Mouse (Mus musculus) left cerebral cortex, adult 2 months (tissue): Measurements from ENCODE around the gene Stard13. TPM values are rescaled to one million over a fixed set of nuclear protein-coding genes. Genes with fewer than 3 reads are reported as not detected.

Source experiments
- DNase-seq, 2 experiments: peaks; one replicate each; pipeline ENCODE4 v3.0.0; 2021 to 2022; ENCODE audit warnings: low spot score in 2 of 2, mixed read lengths in 1 of 2; ENCODE audit errors: extremely low spot score in 1 of 2
- H3K27ac ChIP-seq: fragments of 200-600 bp; 2 replicates; pipeline ENCODE4 v1.8.1; 2022
- H3K4me3 ChIP-seq: fragments of 200-600 bp; 2 replicates; pipeline ENCODE4 v1.8.1; 2022
- CTCF ChIP-seq: fragments of 200-600 bp; IDR thresholded peaks from 2 replicates; pipeline ENCODE4 v1.8.1; 2022; ENCODE audit warnings: antibody characterized with exemption, mild to moderate bottlenecking, moderate library complexity
- intact Hi-C: fragments of 180-260 bp; cut with DNase I; formaldehyde crosslinking; loops from one replicate; pipeline ENCODE4 v1.15.1; 2025
- total RNA-seq, 2 experiments: library from RNA; stranded (reverse); gene quantifications; 2 replicates each; pipeline ENCODE4 v1.2.3; 2021

The Stard13 gene
- total RNA-seq, 2 experiments from 2014 or later: 10.6 to 18.4 TPM

- intact Hi-C loops: no loop called here
- TF ChIP-seq CTCF: no peak
- H3K27ac ChIP-seq: peak overlapping the region; percentile 6; the same call in 1 of the 2 replicates
- H3K4me3 ChIP-seq: peak overlapping the region; percentile 32
- no peak for DNase-seq
Observed at GRCm38 (mm10) chr5:151127298-151127717, 106.3 kb downstream of the Stard13 start.

- no peak for DNase-seq
- Histone ChIP-seq H3K27ac (peak overlapping the region; percentile 6; the same call in 1 of the 2 replicates), H3K4me3 (peak overlapping the region; percentile 32)
- no peak for TF ChIP-seq CTCF
- intact Hi-C loops: no loop called here
Observed at GRCm38 (mm10) chr5:151126608-151127005, 107.0 kb downstream of the Stard13 start.

- DNase-seq: no peak
- Histone ChIP-seq H3K4me3 (peak overlapping the region; percentile 32), H3K27ac (no peak overlapping the region; the same call in 1 of the 2 replicates)
- intact Hi-C loops: no loop called here
- no peak for TF ChIP-seq CTCF
Observed at GRCm38 (mm10) chr5:151125985-151126607, 107.5 kb downstream of the Stard13 start.

GRCm38 (mm10) chr5:151117846-151118245, 115.8 kb downstream of the Stard13 start:
- intact Hi-C loops: loop anchor here (10.0 kb wide), 1 partner anchor 443 kb away; the partner anchor contains the start of gene Pds5b
- no peak overlapping the region for H3K4me3 ChIP-seq
- no peak for TF ChIP-seq CTCF
- no peak overlapping the region for H3K27ac ChIP-seq
- no peak for DNase-seq

- intact Hi-C loops: loop anchor here (10.0 kb wide), 1 partner anchor 442 kb away; the partner anchor contains the start of gene Pds5b
- Histone ChIP-seq H3K4me3 (no peak overlapping the region), H3K27ac (no peak overlapping the region)
- TF ChIP-seq CTCF: no peak
- no peak for DNase-seq
Observed at GRCm38 (mm10) chr5:151116192-151116887, 117.3 kb downstream of the Stard13 start.

- no peak overlapping the region for H3K4me3 ChIP-seq
- intact Hi-C loops: loop anchor here (10.0 kb wide), 1 partner anchor 438 kb away; the partner anchor contains the start of gene Pds5b
- no peak overlapping the region for H3K27ac ChIP-seq
- DNase-seq: no peak
- TF ChIP-seq CTCF: no peak
Observed at GRCm38 (mm10) chr5:151112743-151113142, 120.9 kb downstream of the Stard13 start.

- intact Hi-C loops: loop anchor here (10.0 kb wide), 1 partner anchor 436 kb away; the partner anchor contains the start of gene Pds5b
- no peak for TF ChIP-seq CTCF
- H3K4me3 ChIP-seq: no peak overlapping the region
- H3K27ac ChIP-seq: peak overlapping the region; percentile 90; the same call in 1 of the 2 replicates
- no peak for DNase-seq
Observed at GRCm38 (mm10) chr5:151111080-151111871, 122.4 kb downstream of the Stard13 start.

GRCm38 (mm10) chr5:151110461-151110908, 123.2 kb downstream of the Stard13 start:
- TF ChIP-seq CTCF: no peak
- DNase-seq: peak; percentile 24 to 41
- Histone ChIP-seq H3K27ac (peak overlapping the region; percentile 90), H3K4me3 (no peak overlapping the region)
- intact Hi-C loops: loop anchor here (10.0 kb wide), 1 partner anchor 436 kb away; the partner anchor contains the start of gene Pds5b

- no peak overlapping the region for H3K4me3 ChIP-seq
- no peak for DNase-seq
- intact Hi-C loops: loop anchor here (10.0 kb wide), 1 partner anchor 435 kb away; the partner anchor contains the start of gene Pds5b
- no peak for TF ChIP-seq CTCF
- H3K27ac ChIP-seq: peak overlapping the region; percentile 71
Observed at GRCm38 (mm10) chr5:151109822-151110221, 123.8 kb downstream of the Stard13 start.

- no peak for TF ChIP-seq CTCF
- Histone ChIP-seq H3K27ac (peak overlapping the region; percentile 56), H3K4me3 (no peak overlapping the region; the same call in 1 of the 2 replicates)
- intact Hi-C loops: no loop called here
- DNase-seq: no peak
Observed at GRCm38 (mm10) chr5:151108955-151109354, 124.7 kb downstream of the Stard13 start.

GRCm38 (mm10) chr5:151108291-151108897, 125.2 kb downstream of the Stard13 start:
- no peak for TF ChIP-seq CTCF
- H3K4me3 ChIP-seq: no peak overlapping the region; the same call in 1 of the 2 replicates
- DNase-seq: no peak
- intact Hi-C loops: no loop called here
- peak overlapping the region; percentile 3; the same call in 1 of the 2 replicates for H3K27ac ChIP-seq
